Mouse (Mus musculus) spleen, postnatal 10 days (tissue): Measurements from ENCODE around the gene Smim1.

ENCODE experiments used
- DNase-seq, 2 experiments: peaks; one replicate each; pipeline ENCODE4 v3.0.0; 2021 to 2022; ENCODE audit warnings: low spot score in 2 of 2

The Smim1 gene

GRCm38 (mm10) chr4:154025641-154026440 lies at the start of gene Smim1:
TSS of gene Smim1 (minus strand) at chr4:154026230.
- peak; percentile 71 to 81 for DNase-seq

GRCm38 (mm10) chr4:154071941-154072340 lies 45.9 kb upstream of the Smim1 start:
- DNase-seq = no peak

GRCm38 (mm10) chr4:154071521-154071920 lies 45.5 kb upstream of the Smim1 start:
- no peak for DNase-seq

- DNase-seq = peak in 1 of 2 experiments; percentile 32
Measured at GRCm38 (mm10) chr4:154070896-154071295, 44.9 kb upstream of the Smim1 start.

GRCm38 (mm10) chr4:154064827-154065773 lies 39.1 kb upstream of the Smim1 start:
- peak in 1 of 2 experiments; percentile 31 for DNase-seq

GRCm38 (mm10) chr4:154057696-154058095 lies 31.7 kb upstream of the Smim1 start:
- DNase-seq = no peak

GRCm38 (mm10) chr4:154056661-154057060 lies 30.6 kb upstream of the Smim1 start:
- DNase-seq = no peak

GRCm38 (mm10) chr4:154056046-154056445 lies 30.0 kb upstream of the Smim1 start:
- DNase-seq = no peak

GRCm38 (mm10) chr4:154055482-154055881 lies 29.5 kb upstream of the Smim1 start:
- DNase-seq = no peak

GRCm38 (mm10) chr4:154053065-154053464 lies 27.0 kb upstream of the Smim1 start:
- no peak for DNase-seq

GRCm38 (mm10) chr4:154051401-154051800 lies 25.4 kb upstream of the Smim1 start:
- no peak for DNase-seq

GRCm38 (mm10) chr4:154045837-154046236 lies 19.8 kb upstream of the Smim1 start:
- DNase-seq = no peak

GRCm38 (mm10) chr4:154042577-154042976 lies 16.5 kb upstream of the Smim1 start, which contains the start of gene Ccdc27:
TSS of gene Ccdc27 (minus strand) at chr4:154042677.
- DNase-seq = no peak

- no peak for DNase-seq
Measured at GRCm38 (mm10) chr4:154037123-154037522, 11.1 kb upstream of the Smim1 start.

GRCm38 (mm10) chr4:154028646-154029045 lies 2.6 kb upstream of the Smim1 start:
- peak in 1 of 2 experiments; percentile 69 for DNase-seq

GRCm38 (mm10) chr4:154028066-154028465 lies 2.0 kb upstream of the Smim1 start:
- DNase-seq = no peak

GRCm38 (mm10) chr4:154026441-154026761 lies 371 bp upstream of the Smim1 start:
- peak in 1 of 2 experiments; percentile 22 for DNase-seq

GRCm38 (mm10) chr4:154024729-154025521 lies 1.1 kb downstream of the Smim1 start:
- peak; percentile 37 to 53 for DNase-seq

- DNase-seq = peak; percentile 59 to 66
Measured at GRCm38 (mm10) chr4:154023754-154024601, 2.1 kb downstream of the Smim1 start.

- DNase-seq = no peak
Measured at GRCm38 (mm10) chr4:154022844-154023243, 3.2 kb downstream of the Smim1 start.

GRCm38 (mm10) chr4:154022407-154022806 lies 3.6 kb downstream of the Smim1 start:
- peak in 1 of 2 experiments; percentile 15 for DNase-seq
